Mouse (Mus musculus) embryonic fibroblast, embryonic 13.5 days (primary cell): ENCODE data around the gene Dydc2.

Source experiments
- CTCF ChIP-seq: IDR thresholded peaks from 2 replicates; pipeline ENCODE4 v1.5.1; 2011; ENCODE audit warnings: mild to moderate bottlenecking, control low read depth, low read length, moderate library complexity, borderline replicate concordance; ENCODE audit not compliant: insufficient read depth
- POLR2A ChIP-seq: IDR thresholded peaks from 2 replicates; pipeline ENCODE4 v1.6.1; 2011; ENCODE audit warnings: low read depth, mild to moderate bottlenecking, control low read depth, low read length, moderate library complexity

DNA sequence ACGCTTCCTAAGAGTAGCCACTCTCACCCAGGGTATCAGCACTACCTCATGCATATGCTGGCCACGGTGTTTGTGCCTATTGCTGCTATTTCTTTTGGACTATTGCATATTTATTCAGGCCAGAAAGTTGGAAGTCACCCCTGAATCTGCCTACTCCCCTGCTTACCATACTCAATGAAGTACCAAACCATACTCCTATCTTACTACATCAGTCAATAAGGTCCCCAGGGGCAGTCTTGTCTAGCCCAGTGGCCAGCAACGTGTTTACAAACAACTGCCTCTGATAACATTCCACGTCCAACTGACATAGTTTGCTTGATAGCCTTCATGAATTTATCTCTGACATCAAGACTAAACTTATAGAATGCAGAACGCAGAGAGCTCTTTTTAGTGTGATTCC, 32.2 kb upstream of the Dydc2 start:
- TF ChIP-seq POLR2A = no peak
- TF ChIP-seq CTCF = no peak
